Mouse (Mus musculus) cerebellum, adult 2 months (tissue): ENCODE measurements around the gene Asxl2.

Experiments
- CTCF ChIP-seq: fragments of 200-500 bp; IDR thresholded peaks from 2 replicates; pipeline ENCODE4 v1.5.1; 2011; ENCODE audit warnings: low read depth, mild to moderate bottlenecking, control low read depth, low read length, moderate library complexity, borderline replicate concordance; ENCODE audit not compliant: insufficient read depth
- POLR2A ChIP-seq: fragments of 200-500 bp; IDR thresholded peaks from 2 replicates; pipeline ENCODE4 v1.6.1; 2011; ENCODE audit warnings: low read length, control low read depth, borderline replicate concordance; ENCODE audit not compliant: insufficient read depth

GRCm38 (mm10) chr12:3538036-3538435, 111.4 kb downstream of the Asxl2 start:
- TF ChIP-seq CTCF (no peak), POLR2A (no peak)
